Mouse (Mus musculus) neural tube, embryonic 13.5 days (tissue): Measurements from ENCODE around the gene Idh3a. TPM values are rescaled to one million over a fixed set of nuclear protein-coding genes. Genes with fewer than 3 reads are reported as not detected.

Source experiments
- ATAC-seq: fragments of 200-750 bp; cut with Nextera tagmentation; 2 replicates; pipeline ENCODE4 v1.8.0; 2017; ENCODE audit warnings: low read depth, mild to moderate bottlenecking, moderate TSS enrichment, moderate library complexity
- H3K27ac ChIP-seq: fragments of 300-500 bp; sonication (generic); replicated peaks from 2 replicates; pipeline ENCODE4 v1.5.1; 2015; ENCODE audit warnings: moderate library complexity, mild to moderate bottlenecking, inconsistent platforms
- H3K27me3 ChIP-seq: fragments of 300-500 bp; sonication (generic); 2 replicates; pipeline ENCODE4 v1.6.1; 2015; ENCODE audit warnings: mild to moderate bottlenecking, inconsistent platforms
- H3K36me3 ChIP-seq: fragments of 300-500 bp; sonication (generic); 2 replicates; pipeline ENCODE4 v1.6.1; 2015; ENCODE audit warnings: mild to moderate bottlenecking, inconsistent platforms
- H3K4me1 ChIP-seq: fragments of 300-500 bp; sonication (generic); replicated peaks from 2 replicates; pipeline ENCODE4 v1.6.1; 2015; ENCODE audit warnings: inconsistent platforms
- H3K4me2 ChIP-seq: fragments of 300-500 bp; sonication (generic); 2 replicates; pipeline ENCODE4 v1.6.1; 2015; ENCODE audit warnings: inconsistent platforms, mild to moderate bottlenecking, moderate library complexity
- H3K4me3 ChIP-seq: fragments of 300-500 bp; sonication (generic); 2 replicates; pipeline ENCODE4 v1.5.1; 2015; ENCODE audit warnings: mild to moderate bottlenecking, inconsistent platforms
- H3K9ac ChIP-seq: fragments of 300-500 bp; sonication (generic); 2 replicates; pipeline ENCODE4 v1.6.1; 2015; ENCODE audit warnings: moderate library complexity, mild to moderate bottlenecking, inconsistent platforms
- H3K9me3 ChIP-seq: fragments of 300-500 bp; sonication (generic); 2 replicates; pipeline ENCODE4 v1.6.1; 2016; ENCODE audit warnings: inconsistent platforms
- WGBS: fragments of 180-500 bp; shearing (Covaris S2); methylation state at CpG from one replicate; pipeline ENCODE4 v1.1.7; 2015; 5-methylcytosine and 5-hydroxymethylcytosine counted together
- polyA plus RNA-seq: library from polyadenylated mRNA; unstranded; fragments of >200 nt; fragmentation: Nextera tagmentation; extraction: Ambion mirVana; gene quantifications from 2 replicates; pipeline ENCODE4 v1.2.1, GENCODE M21; 2015

Idh3a gene
- polyA plus RNA-seq, result 121 and 122 TPM in 2 replicates

- H3K36me3 ChIP-seq, result peaks cover 16% of the 10 kb centered on the region
- H3K9ac ChIP-seq, result peak within 1 kb of the TSS; percentile 83
- H3K4me1 ChIP-seq, result peaks cover 25% of the 10 kb centered on the region
- peak within 1 kb of the TSS; percentile 30; the same call in 1 of the 2 replicates for H3K27ac ChIP-seq
- ATAC-seq, result peak; percentile 99
- H3K9me3 ChIP-seq, result no peaks in the 10 kb centered on the region
- no peaks in the 10 kb centered on the region for H3K27me3 ChIP-seq
- peak within 1 kb of the TSS; percentile 82 for H3K4me2 ChIP-seq
- peak within 1 kb of the TSS; percentile 70 for H3K4me3 ChIP-seq
- under 1% methylated on average over 73 of the region's 73 CpGs for WGBS
Measured at GRCm38 (mm10) chr9:54586199-54587061, at the start of gene Idh3a. Gene Idh3a (plus strand): TSS chr9:54586334.

GRCm38 (mm10) chr9:54537030-54537429, 49.1 kb upstream of the Idh3a start:
- Histone ChIP-seq H3K4me1 (peaks cover 25% of the 10 kb centered on the region), H3K9ac (no peak overlapping the region), H3K36me3 (no peaks in the 10 kb centered on the region), H3K27me3 (no peaks in the 10 kb centered on the region), H3K4me3 (no peak overlapping the region), H3K27ac (peak overlapping the region; percentile 28), H3K4me2 (no peak overlapping the region), H3K9me3 (no peaks in the 10 kb centered on the region)
- ATAC-seq, result no peak
- WGBS, result 28% methylated on average over 4 of the region's 4 CpGs

GRCm38 (mm10) chr9:54537480-54537879, 48.7 kb upstream of the Idh3a start:
- Histone ChIP-seq H3K4me3 (no peak overlapping the region), H3K4me2 (no peak overlapping the region), H3K4me1 (peaks cover 25% of the 10 kb centered on the region), H3K27ac (peak overlapping the region; percentile 28), H3K9me3 (no peaks in the 10 kb centered on the region), H3K36me3 (no peaks in the 10 kb centered on the region), H3K9ac (no peak overlapping the region), H3K27me3 (no peaks in the 10 kb centered on the region)
- 76% methylated on average over 3 of the region's 3 CpGs for WGBS
- no peak for ATAC-seq

- H3K27ac ChIP-seq, result no peak overlapping the region
- ATAC-seq, result no peak
- peaks cover 25% of the 10 kb centered on the region for H3K4me1 ChIP-seq
- H3K9me3 ChIP-seq, result no peaks in the 10 kb centered on the region
- 93% methylated on average over 3 of the region's 3 CpGs for WGBS
- H3K4me3 ChIP-seq, result no peak overlapping the region
- no peak overlapping the region for H3K9ac ChIP-seq
- H3K27me3 ChIP-seq, result no peaks in the 10 kb centered on the region
- H3K36me3 ChIP-seq, result no peaks in the 10 kb centered on the region
- no peak overlapping the region for H3K4me2 ChIP-seq
Measured at GRCm38 (mm10) chr9:54538244-54538643, 47.9 kb upstream of the Idh3a start.

GRCm38 (mm10) chr9:54538684-54539083, 47.5 kb upstream of the Idh3a start, which contains the start of gene Sh2d7:
Gene Sh2d7 (plus strand): TSS chr9:54538984.
- Histone ChIP-seq H3K4me1 (peaks cover 23% of the 10 kb centered on the region), H3K4me3 (no peak within 1 kb of the TSS), H3K36me3 (no peaks in the 10 kb centered on the region), H3K9ac (no peak within 1 kb of the TSS), H3K27ac (no peak within 1 kb of the TSS), H3K27me3 (no peaks in the 10 kb centered on the region), H3K9me3 (no peaks in the 10 kb centered on the region), H3K4me2 (no peak within 1 kb of the TSS)
- ATAC-seq, result no peak
- WGBS, result 94% methylated on average over 14 of the region's 14 CpGs

GRCm38 (mm10) chr9:54540801-54541200, 45.3 kb upstream of the Idh3a start:
- Histone ChIP-seq H3K36me3 (peaks cover 14% of the 10 kb centered on the region), H3K4me1 (peaks cover 14% of the 10 kb centered on the region; the same call in 1 of the 2 replicates), H3K9ac (no peak overlapping the region), H3K27me3 (no peaks in the 10 kb centered on the region), H3K9me3 (no peaks in the 10 kb centered on the region), H3K27ac (no peak overlapping the region), H3K4me3 (no peak overlapping the region), H3K4me2 (no peak overlapping the region)
- ATAC-seq, result no peak
- 79% methylated on average over 5 of the region's 5 CpGs for WGBS

- Histone ChIP-seq H3K9ac (no peak overlapping the region), H3K36me3 (peaks cover 19% of the 10 kb centered on the region), H3K27ac (no peak overlapping the region), H3K4me1 (no peaks in the 10 kb centered on the region), H3K9me3 (no peaks in the 10 kb centered on the region), H3K4me2 (no peak overlapping the region), H3K27me3 (no peaks in the 10 kb centered on the region), H3K4me3 (no peak overlapping the region)
- 85% methylated on average over 9 of the region's 9 CpGs for WGBS
- ATAC-seq, result no peak
Measured at GRCm38 (mm10) chr9:54544212-54544953, 41.8 kb upstream of the Idh3a start.

- H3K27me3 ChIP-seq, result no peaks in the 10 kb centered on the region
- no peak overlapping the region for H3K9ac ChIP-seq
- H3K4me3 ChIP-seq, result no peak overlapping the region
- no peak overlapping the region for H3K27ac ChIP-seq
- no peaks in the 10 kb centered on the region for H3K9me3 ChIP-seq
- peaks cover 19% of the 10 kb centered on the region for H3K36me3 ChIP-seq
- no peak for ATAC-seq
- no peaks in the 10 kb centered on the region for H3K4me1 ChIP-seq
- WGBS, result 95% methylated on average over 4 of the region's 4 CpGs
- no peak overlapping the region for H3K4me2 ChIP-seq
Measured at GRCm38 (mm10) chr9:54544954-54545315, 41.2 kb upstream of the Idh3a start.

- WGBS, result 16% methylated on average over 5 of the region's 5 CpGs
- Histone ChIP-seq H3K9ac (no peak overlapping the region), H3K4me3 (no peak overlapping the region), H3K27ac (no peak overlapping the region), H3K4me2 (no peak overlapping the region), H3K27me3 (no peaks in the 10 kb centered on the region), H3K9me3 (no peaks in the 10 kb centered on the region), H3K4me1 (no peaks in the 10 kb centered on the region), H3K36me3 (peaks cover 19% of the 10 kb centered on the region)
- no peak for ATAC-seq
Measured at GRCm38 (mm10) chr9:54547536-54547935, 38.6 kb upstream of the Idh3a start.

- no peaks in the 10 kb centered on the region for H3K9me3 ChIP-seq
- no peaks in the 10 kb centered on the region for H3K27me3 ChIP-seq
- no peak overlapping the region for H3K9ac ChIP-seq
- H3K36me3 ChIP-seq, result peaks cover 14% of the 10 kb centered on the region
- H3K27ac ChIP-seq, result no peak overlapping the region
- no peak overlapping the region for H3K4me3 ChIP-seq
- H3K4me1 ChIP-seq, result no peaks in the 10 kb centered on the region
- no peak overlapping the region for H3K4me2 ChIP-seq
- no peak for ATAC-seq
- WGBS, result 93% methylated on average over 6 of the region's 6 CpGs
Measured at GRCm38 (mm10) chr9:54549433-54549832, 36.7 kb upstream of the Idh3a start.

- peaks cover 4% of the 10 kb centered on the region; the same call in 1 of the 2 replicates for H3K36me3 ChIP-seq
- no peaks in the 10 kb centered on the region for H3K4me1 ChIP-seq
- H3K27ac ChIP-seq, result no peak overlapping the region
- H3K27me3 ChIP-seq, result no peaks in the 10 kb centered on the region
- ATAC-seq, result no peak
- no peaks in the 10 kb centered on the region for H3K9me3 ChIP-seq
- no peak overlapping the region for H3K4me3 ChIP-seq
- no peak overlapping the region for H3K9ac ChIP-seq
- no peak overlapping the region for H3K4me2 ChIP-seq
- 31% methylated on average over 5 of the region's 5 CpGs for WGBS
Measured at GRCm38 (mm10) chr9:54552409-54552808, 33.7 kb upstream of the Idh3a start.

GRCm38 (mm10) chr9:54555044-54555443, 31.1 kb upstream of the Idh3a start:
- H3K9me3 ChIP-seq, result no peaks in the 10 kb centered on the region
- peaks cover 4% of the 10 kb centered on the region; the same call in 1 of the 2 replicates for H3K27me3 ChIP-seq
- no peak overlapping the region for H3K4me2 ChIP-seq
- no peak for ATAC-seq
- H3K27ac ChIP-seq, result no peak overlapping the region
- H3K4me3 ChIP-seq, result no peak overlapping the region
- no peak overlapping the region for H3K9ac ChIP-seq
- no peaks in the 10 kb centered on the region for H3K36me3 ChIP-seq
- WGBS, result 84% methylated on average over 2 of the region's 2 CpGs
- peaks cover 10% of the 10 kb centered on the region for H3K4me1 ChIP-seq
